Mouse (Mus musculus) ovary, adult 18-20 months (tissue): ENCODE data around the gene Pdilt.

ENCODE experiments used
- DNase-seq: peaks from one replicate; pipeline ENCODE4 v3.0.0; 2022; ENCODE audit warnings: low spot score, mixed read lengths

The Pdilt gene

GRCm38 (mm10) chr7:119511143-119511542 lies 12.1 kb downstream of the Pdilt start:
- DNase-seq = no peak

GRCm38 (mm10) chr7:119490041-119490780 lies 33.1 kb downstream of the Pdilt start:
- DNase-seq = no peak

DNA sequence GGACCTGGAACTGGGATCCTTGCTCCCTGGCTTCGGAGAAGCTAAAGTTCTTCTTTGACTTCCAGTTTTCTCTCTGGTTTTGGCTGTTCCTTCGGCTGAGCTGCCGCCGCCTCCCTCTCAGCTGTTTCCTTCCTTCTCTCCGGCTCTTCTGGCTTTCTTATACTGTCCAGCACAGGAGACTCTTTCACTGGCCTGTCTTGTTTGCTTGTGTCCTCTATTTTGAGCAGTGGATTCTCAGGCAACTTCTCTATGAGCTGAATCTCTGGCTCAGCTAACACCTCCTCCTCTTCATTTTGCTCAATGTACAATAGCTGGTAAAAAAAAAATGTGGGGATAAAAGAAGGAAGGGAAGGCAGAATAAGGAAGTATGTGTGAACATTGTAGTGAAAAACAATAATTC lies 36.6 kb downstream of the Pdilt start:
- DNase-seq = no peak

GRCm38 (mm10) chr7:119484154-119484553 lies 39.1 kb downstream of the Pdilt start:
- DNase-seq = no peak

DNA sequence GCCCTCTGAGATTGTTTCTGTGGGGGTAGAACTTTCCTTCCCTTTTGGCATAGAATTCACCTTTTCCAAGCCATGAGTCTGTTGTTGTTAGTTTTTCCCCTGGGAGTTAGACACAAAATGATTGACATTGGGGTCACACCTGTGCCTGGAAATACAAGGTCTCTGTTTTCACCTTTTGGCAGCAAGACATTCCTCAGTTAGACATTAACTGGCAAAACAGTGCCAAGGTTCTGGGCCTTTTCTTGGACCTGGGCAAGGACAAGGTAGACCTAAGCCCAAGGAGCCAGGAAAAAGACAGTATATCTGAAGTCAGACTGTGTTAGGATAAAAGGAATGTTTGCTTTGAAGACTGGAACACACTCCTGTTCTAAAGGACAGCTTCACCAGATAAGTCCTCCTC lies 44.0 kb downstream of the Pdilt start, which contains the start of gene Umod:
Gene Umod, minus strand, starts transcription at position 27 of the 400 bp plus-strand sequence.
- DNase-seq = no peak

DNA sequence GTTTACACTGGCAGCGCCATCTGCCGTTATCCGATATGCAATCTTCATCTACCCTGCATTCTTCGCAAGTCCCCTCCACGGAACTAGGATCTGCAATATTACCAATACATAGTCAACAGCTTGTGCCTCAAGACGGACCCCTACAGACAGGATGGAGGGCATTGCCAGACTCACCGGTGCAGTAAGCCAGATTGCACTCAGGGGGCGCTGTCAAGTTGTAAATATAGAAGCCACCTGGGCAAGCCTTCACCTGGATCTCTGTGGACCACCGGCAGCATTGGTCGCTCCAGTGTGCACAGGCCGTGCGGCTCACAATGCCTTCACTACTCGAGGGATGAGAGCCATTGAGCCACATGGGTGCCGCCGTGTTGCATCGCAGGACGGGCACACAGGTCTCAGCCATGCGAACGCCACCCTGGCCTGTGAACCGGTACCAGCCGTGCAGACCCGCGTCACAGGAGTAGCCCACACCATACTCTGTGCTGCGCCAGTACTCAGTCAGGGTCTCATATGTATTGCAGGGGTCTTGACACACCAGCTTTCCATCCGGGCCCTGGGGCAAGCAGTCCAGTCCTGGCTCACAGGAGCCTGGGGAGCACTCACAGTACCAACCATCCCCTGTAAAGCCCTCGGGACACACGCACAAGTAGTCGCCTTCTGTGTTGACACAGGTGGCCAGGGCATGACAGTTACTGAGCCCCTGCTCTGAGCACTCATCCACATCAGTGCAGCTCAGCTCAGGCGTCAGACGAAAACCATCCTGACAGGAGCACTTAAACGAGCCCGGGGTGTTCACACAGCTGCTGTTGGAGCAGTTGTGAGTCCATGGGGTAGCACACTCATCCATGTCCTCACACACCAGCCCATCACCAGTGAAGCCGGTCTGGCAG lies 46.5 kb downstream of the Pdilt start:
- DNase-seq = no peak

DNA sequence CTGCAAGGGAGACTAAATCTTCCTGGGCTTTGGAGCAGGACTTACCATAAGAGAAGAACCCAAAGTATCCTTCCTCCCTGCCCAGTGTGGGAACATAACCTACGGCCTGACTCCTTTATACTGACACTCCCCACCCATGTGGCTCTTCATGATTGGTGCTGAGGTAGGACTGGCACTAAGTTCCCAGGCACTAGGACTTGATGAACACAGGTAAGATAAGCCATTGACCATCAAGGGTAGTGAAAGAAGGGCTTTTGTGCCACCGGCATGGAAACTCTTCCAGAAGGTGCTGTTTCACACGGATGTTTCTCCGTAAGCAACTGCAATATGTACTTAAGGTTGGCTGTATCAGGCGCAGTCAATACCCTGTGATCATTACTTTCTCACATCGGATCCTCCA lies 64.1 kb downstream of the Pdilt start, which contains the start of gene Gp2:
Gene Gp2, minus strand, starts transcription at position 101 of the 400 bp plus-strand sequence.
- no peak for DNase-seq

DNA sequence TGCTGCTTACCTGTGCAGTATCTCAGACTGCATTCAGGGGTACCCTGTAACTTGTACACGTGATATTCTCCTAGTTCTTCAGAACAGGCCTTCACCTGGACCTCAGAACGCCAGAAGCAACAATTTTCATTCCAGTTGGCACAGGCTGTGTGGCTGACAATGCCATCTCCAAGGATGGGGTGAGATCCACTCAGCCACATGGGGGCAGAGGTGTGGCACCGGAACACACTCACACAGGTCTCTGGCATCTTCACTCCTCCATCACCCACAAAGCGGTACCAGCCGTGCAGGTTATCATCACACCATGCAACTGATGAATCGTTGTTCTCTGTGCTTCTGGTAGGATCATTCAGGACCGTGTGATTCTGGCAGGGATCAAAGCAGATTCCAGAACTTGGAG lies 69.1 kb downstream of the Pdilt start:
- no peak for DNase-seq

DNA sequence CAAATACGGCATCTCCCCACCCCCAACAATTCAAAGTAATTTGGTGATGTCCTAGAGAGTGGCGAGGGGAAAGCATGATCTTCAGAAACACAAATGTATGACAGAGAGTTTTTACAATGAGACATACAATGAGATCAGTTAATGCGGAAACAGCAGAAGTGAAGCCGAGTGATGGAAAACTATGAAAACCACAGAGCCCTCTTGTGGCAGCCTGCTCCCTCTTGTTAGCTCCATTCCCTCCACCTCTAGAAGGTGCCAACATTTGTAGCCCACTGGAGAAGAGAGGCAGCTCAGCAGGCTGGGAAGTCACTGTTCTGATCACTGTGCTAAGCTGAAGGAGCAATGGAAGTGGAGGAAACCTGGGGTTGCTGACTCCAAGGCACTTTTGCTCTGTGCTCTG lies 79.4 kb downstream of the Pdilt start:
- DNase-seq = no peak

DNA sequence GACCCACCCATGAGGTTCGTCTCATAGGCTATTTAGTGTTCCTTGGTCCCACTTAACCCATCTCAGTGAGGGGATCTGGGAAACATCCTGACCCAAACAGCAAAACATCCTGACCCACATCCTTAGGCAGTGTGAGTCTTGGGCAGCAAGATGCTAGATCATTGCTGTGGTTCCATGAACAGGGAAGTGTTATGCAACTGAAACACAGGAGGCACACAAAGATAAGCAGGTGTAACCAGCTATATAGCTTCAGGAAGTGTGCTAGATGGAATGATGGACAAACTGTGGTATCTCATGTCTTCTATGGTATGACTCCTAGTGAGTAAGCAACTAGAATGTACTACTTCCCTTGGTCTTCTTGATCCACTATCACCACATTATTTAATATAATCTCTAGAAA lies 81.4 kb downstream of the Pdilt start:
- no peak for DNase-seq
